Mouse (Mus musculus): ENCODE results near the gene Ehmt2.
"Not testable (repeated sequence)": the region's sequence is repeated elsewhere in the genome, so short reads cannot be mapped to it uniquely, and the experiment has no call there.

Gene Ehmt2

GRCm38 (mm10) chr17:34891377-34891776 lies 6.9 kb upstream of the Ehmt2 start:
- DNase-seq (ENCODE audit: low spot score): no peak

- DNase-seq (ENCODE audit: low spot score): no peak
These were observed 5.0 kb upstream of the Ehmt2 start for GRCm38 (mm10) chr17:34893072-34893824.

GRCm38 (mm10) chr17:34894074-34894597 lies 4.1 kb upstream of the Ehmt2 start:
- peak; percentile 93 for DNase-seq (ENCODE audit: low spot score)

- DNase-seq (ENCODE audit: low spot score): no peak
These were observed 3.3 kb upstream of the Ehmt2 start for GRCm38 (mm10) chr17:34894801-34895530.

- no peak for DNase-seq (ENCODE audit: low spot score)
These were observed 2.5 kb upstream of the Ehmt2 start for GRCm38 (mm10) chr17:34895724-34896123.

- DNase-seq (ENCODE audit: low spot score): no peak
These were observed 1.9 kb upstream of the Ehmt2 start for GRCm38 (mm10) chr17:34896366-34896765.

- DNase-seq (ENCODE audit: low spot score): no peak
These were observed 703 bp upstream of the Ehmt2 start for GRCm38 (mm10) chr17:34897373-34898159.

GRCm38 (mm10) chr17:34898706-34899052 lies 410 bp downstream of the Ehmt2 start:
- no peak for DNase-seq (ENCODE audit: low spot score)

- DNase-seq (ENCODE audit: low spot score): no peak
These were observed 1.0 kb downstream of the Ehmt2 start for GRCm38 (mm10) chr17:34899053-34899889.

- DNase-seq (ENCODE audit: low spot score): no peak
These were observed 1.6 kb downstream of the Ehmt2 start for GRCm38 (mm10) chr17:34899890-34900243.

- DNase-seq (ENCODE audit: low spot score): not testable (repeated sequence)
These were observed 2.6 kb downstream of the Ehmt2 start for GRCm38 (mm10) chr17:34900826-34901225.

- not testable (repeated sequence) for DNase-seq (ENCODE audit: low spot score)
These were observed 3.7 kb downstream of the Ehmt2 start for GRCm38 (mm10) chr17:34901948-34902347.

- DNase-seq (ENCODE audit: low spot score): no peak
These were observed 4.6 kb downstream of the Ehmt2 start for GRCm38 (mm10) chr17:34902895-34903294.

- no peak for DNase-seq (ENCODE audit: low spot score)
These were observed 12.7 kb downstream of the Ehmt2 start for GRCm38 (mm10) chr17:34910982-34911381.

GRCm38 (mm10) chr17:34911945-34912351 lies 13.7 kb downstream of the Ehmt2 start:
- peak; percentile 82 for DNase-seq (ENCODE audit: low spot score)

GRCm38 (mm10) chr17:34913930-34914665 lies 15.8 kb downstream of the Ehmt2 start, which contains the start of gene Slc44a4:
Gene Slc44a4 (plus strand): TSS chr17:34914466.
- no peak for DNase-seq (ENCODE audit: low spot score)

GRCm38 (mm10) chr17:34915410-34915831 lies 17.2 kb downstream of the Ehmt2 start:
- no peak for DNase-seq (ENCODE audit: low spot score)

GRCm38 (mm10) chr17:34916316-34916715 lies 18.0 kb downstream of the Ehmt2 start:
- DNase-seq (ENCODE audit: low spot score): no peak

GRCm38 (mm10) chr17:34917188-34917587 lies 18.9 kb downstream of the Ehmt2 start:
- DNase-seq (ENCODE audit: low spot score): no peak

- no peak for DNase-seq (ENCODE audit: low spot score)
These were observed 24.7 kb downstream of the Ehmt2 start for GRCm38 (mm10) chr17:34922939-34923338.

GRCm38 (mm10) chr17:34924258-34924657 lies 26.0 kb downstream of the Ehmt2 start:
- DNase-seq (ENCODE audit: low spot score): no peak

Measured in ovary, postnatal 14 days (tissue).